Mouse (Mus musculus) CH12.LX (cell line): ENCODE results near the gene Rad23b.

ENCODE experiments used
- CTCF ChIP-seq, 2 experiments: IDR thresholded peaks in 1 of 2; conservative IDR thresholded peaks in 1 of 2; 2 replicates each; pipeline ENCODE4 v1.5.1; 2011 to 2012; ENCODE audit warnings: low read depth in 2 of 2, low read length in 2 of 2, improper control_type of control experiment in 1 of 2, inconsistent platforms in 1 of 2, mild to moderate bottlenecking in 1 of 2, moderate library complexity in 1 of 2
- E2F4 ChIP-seq: IDR thresholded peaks from 2 replicates; pipeline ENCODE4 v1.6.1; 2011; ENCODE audit warnings: low read depth, low read length, improper control_type of control experiment; ENCODE audit not compliant: insufficient replicate concordance
- EP300 ChIP-seq: IDR thresholded peaks from 2 replicates; pipeline ENCODE4 v1.6.1; 2011; ENCODE audit warnings: low read length, improper control_type of control experiment
- HCFC1 ChIP-seq: IDR thresholded peaks from 2 replicates; pipeline ENCODE4 v1.6.1; 2012; ENCODE audit warnings: low read depth, mild to moderate bottlenecking, inconsistent platforms, low read length, improper control_type of control experiment
- MAFK ChIP-seq: IDR thresholded peaks from 2 replicates; pipeline ENCODE4 v1.6.1; 2011; ENCODE audit warnings: low read length, improper control_type of control experiment; ENCODE audit not compliant: insufficient replicate concordance
- MYC ChIP-seq: IDR thresholded peaks from 2 replicates; pipeline ENCODE4 v1.6.1; 2011; ENCODE audit warnings: low read depth, mild to moderate bottlenecking, improper control_type of control experiment, low read length
- POLR2A ChIP-seq: IDR thresholded peaks from 2 replicates; pipeline ENCODE4 v1.6.1; 2011; ENCODE audit warnings: low read depth, mild to moderate bottlenecking, improper control_type of control experiment, low read length
- POLR2AphosphoS2 ChIP-seq: IDR thresholded peaks from 2 replicates; pipeline ENCODE4 v1.6.1; 2011; ENCODE audit warnings: low read depth, low read length, improper control_type of control experiment
- RAD21 ChIP-seq: IDR thresholded peaks from 2 replicates; pipeline ENCODE4 v1.6.1; 2011; ENCODE audit warnings: low read depth, mild to moderate bottlenecking, low read length, improper control_type of control experiment, moderate library complexity
- RCOR1 ChIP-seq: conservative IDR thresholded peaks from 2 replicates; pipeline ENCODE4 v1.6.1; 2012; ENCODE audit warnings: low read depth, mild to moderate bottlenecking, inconsistent platforms, low read length, improper control_type of control experiment
- SIN3A ChIP-seq: IDR thresholded peaks from 2 replicates; pipeline ENCODE4 v1.6.1; 2012; ENCODE audit warnings: low read length, improper control_type of control experiment, inconsistent platforms
- USF1 ChIP-seq: IDR thresholded peaks from 2 replicates; pipeline ENCODE4 v1.6.1; 2014; ENCODE audit warnings: low read depth, mild to moderate bottlenecking, inconsistent platforms, low read length, improper control_type of control experiment
- USF2 ChIP-seq: conservative IDR thresholded peaks from 2 replicates; pipeline ENCODE4 v1.6.1; 2011; ENCODE audit warnings: low read depth, low read length, improper control_type of control experiment
- ZMIZ1 ChIP-seq: IDR thresholded peaks from 2 replicates; pipeline ENCODE4 v1.6.1; 2012; ENCODE audit warnings: low read depth, mild to moderate bottlenecking, inconsistent platforms, low read length, improper control_type of control experiment

DNA sequence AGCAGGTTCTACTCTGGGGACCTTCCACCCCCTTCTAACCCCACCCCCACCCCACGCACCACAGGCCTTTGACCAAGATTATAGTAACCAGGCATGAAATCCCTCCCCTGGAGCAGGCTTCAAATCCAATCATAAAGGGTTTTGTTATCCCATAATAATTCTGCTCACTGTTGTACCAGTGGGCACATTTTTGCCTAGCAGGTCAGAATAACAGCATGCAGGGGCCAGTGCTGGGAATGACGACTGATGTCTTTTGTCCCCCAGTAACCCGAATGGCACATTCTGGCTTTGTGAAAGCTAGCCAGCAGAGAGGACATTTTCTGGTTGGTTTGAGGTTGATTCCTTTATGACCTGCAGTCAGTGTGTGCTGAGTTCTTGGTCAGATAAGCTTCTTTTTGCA lies 55.5 kb downstream of the Rad23b start:
- TF ChIP-seq EP300 (no peak), POLR2A (no peak), MYC (no peak), ZMIZ1 (no peak), RCOR1 (no peak), SIN3A (no peak), CTCF (conservative IDR thresholded peaks at IDR 0.05 in 1 of 2, IDR thresholded peaks at IDR 0.05 in 1 of 2; ENCODE audit: low read depth in 2 of 2, low read length in 2 of 2) (no peak), RAD21 (no peak), USF2 (no peak), HCFC1 (no peak), POLR2AphosphoS2 (no peak), USF1 (no peak), MAFK (no peak), E2F4 (no peak)
